Mouse (Mus musculus) MEL (cell line): ENCODE measurements around the gene Snrnp35. TPM values are rescaled to one million over a fixed set of nuclear protein-coding genes. Genes with fewer than 3 reads are reported as not detected.
A peak's percentile ranks its signal among the peaks of the same experiment; 100 is the strongest.

Experiments used
- DNase-seq: peaks from one replicate; pipeline ENCODE4 v3.0.0; 2011; ENCODE audit warnings: low read depth, low spot score
- H3K27ac ChIP-seq: 2 replicates; pipeline ENCODE4 v1.5.1; 2012; ENCODE audit warnings: low read depth, mild to moderate bottlenecking, control low read depth, low read length, moderate library complexity; ENCODE audit not compliant: control insufficient read depth
- H3K27me3 ChIP-seq, 2 experiments: fragments of 150-350 bp in 1 of 2; sonication (generic) in 1 of 2; 2 replicates each; pipeline ENCODE4 v1.6.1; 2012; ENCODE audit warnings: low read length in 2 of 2, mild to moderate bottlenecking in 2 of 2, improper control_type of control experiment in 1 of 2, moderate library complexity in 1 of 2; ENCODE audit not compliant: insufficient read depth in 2 of 2, control insufficient read depth in 1 of 2
- H3K36me3 ChIP-seq, 2 experiments: 2 replicates each; pipeline ENCODE4 v1.6.1; 2012 to 2014; ENCODE audit warnings: low read length in 2 of 2, improper control_type of control experiment in 1 of 2, inconsistent platforms in 1 of 2, mild to moderate bottlenecking in 1 of 2; ENCODE audit not compliant: insufficient read depth in 2 of 2, control insufficient read depth in 1 of 2
- H3K4me1 ChIP-seq, 2 experiments: fragments of 150-350 bp in 1 of 2; sonication (generic) in 1 of 2; 2 replicates each; pipeline ENCODE4 v1.6.1; 2012; ENCODE audit warnings: low read length in 2 of 2, improper control_type of control experiment in 1 of 2, mild to moderate bottlenecking in 1 of 2; ENCODE audit not compliant: insufficient read depth in 2 of 2, control insufficient read depth in 1 of 2
- H3K4me3 ChIP-seq, 2 experiments: fragments of 150-350 bp in 1 of 2; sonication (generic) in 1 of 2; 2 replicates each; pipeline ENCODE4 v1.5.1; 2012; ENCODE audit warnings: low read depth in 2 of 2, low read length in 2 of 2, mild to moderate bottlenecking in 2 of 2, moderate library complexity in 2 of 2, control low read depth in 1 of 2, improper control_type of control experiment in 1 of 2; ENCODE audit not compliant: control insufficient read depth in 1 of 2, insufficient read depth in 1 of 2
- H3K79me2 ChIP-seq: 2 replicates; pipeline ENCODE4 v1.6.1; 2012; ENCODE audit warnings: mild to moderate bottlenecking, low read length, moderate library complexity; ENCODE audit not compliant: control insufficient read depth, poor library complexity, insufficient read depth
- H3K9ac ChIP-seq: 2 replicates; pipeline ENCODE4 v1.6.1; 2012; ENCODE audit warnings: low read depth, mild to moderate bottlenecking, control low read depth, low read length, moderate library complexity; ENCODE audit not compliant: control insufficient read depth, poor library complexity, severe bottlenecking
- H3K9me3 ChIP-seq: fragments of 150-350 bp; sonication (generic); replicated peaks from 2 replicates; pipeline ENCODE4 v1.6.1; 2012; ENCODE audit warnings: mild to moderate bottlenecking, low read length, improper control_type of control experiment, moderate library complexity; ENCODE audit not compliant: insufficient read depth
- BHLHE40 ChIP-seq: IDR thresholded peaks from 2 replicates; pipeline ENCODE4 v1.6.1; 2012; ENCODE audit warnings: low read depth, mild to moderate bottlenecking, inconsistent platforms, low read length, improper control_type of control experiment, borderline replicate concordance
- CHD1 ChIP-seq: IDR thresholded peaks from 2 replicates; pipeline ENCODE4 v1.6.1; 2012; ENCODE audit warnings: low read depth, mild to moderate bottlenecking, inconsistent platforms, low read length, improper control_type of control experiment
- CHD2 ChIP-seq: IDR thresholded peaks from 2 replicates; pipeline ENCODE4 v1.6.1; 2011; ENCODE audit warnings: low read length, improper control_type of control experiment
- CTCF ChIP-seq, 3 experiments: IDR thresholded peaks in 2 of 3; conservative IDR thresholded peaks in 1 of 3; 2 replicates each; pipeline ENCODE4 v1.5.1; 2011 to 2012; ENCODE audit warnings: low read length in 3 of 3, low read depth in 2 of 3, mild to moderate bottlenecking in 2 of 3, improper control_type of control experiment in 1 of 3, inconsistent platforms in 1 of 3, mixed read lengths in 1 of 3, moderate library complexity in 1 of 3; ENCODE audit not compliant: control insufficient read depth in 1 of 3, insufficient read depth in 1 of 3, poor library complexity in 1 of 3, severe bottlenecking in 1 of 3
- E2F4 ChIP-seq: IDR thresholded peaks from 2 replicates; pipeline ENCODE4 v1.6.1; 2011; ENCODE audit warnings: low read depth, low read length, improper control_type of control experiment, borderline replicate concordance
- EP300 ChIP-seq, 2 experiments: IDR thresholded peaks; 2 replicates each; pipeline ENCODE4 v1.6.1; 2011; ENCODE audit warnings: improper control_type of control experiment in 2 of 2, low read length in 2 of 2, low read depth in 1 of 2, mild to moderate bottlenecking in 1 of 2
- ETS1 ChIP-seq: IDR thresholded peaks from 2 replicates; pipeline ENCODE4 v1.6.1; 2012; ENCODE audit warnings: low read depth, mild to moderate bottlenecking, inconsistent platforms, low read length, improper control_type of control experiment, moderate library complexity
- GATA1 ChIP-seq: IDR thresholded peaks from 2 replicates; pipeline ENCODE4 v1.6.1; 2011; ENCODE audit warnings: low read depth, low read length, improper control_type of control experiment
- HCFC1 ChIP-seq: IDR thresholded peaks from 2 replicates; pipeline ENCODE4 v1.6.1; 2012; ENCODE audit warnings: low read depth, mild to moderate bottlenecking, inconsistent platforms, low read length, improper control_type of control experiment, moderate library complexity
- JUND ChIP-seq: IDR thresholded peaks from 2 replicates; pipeline ENCODE4 v1.6.1; 2011; ENCODE audit warnings: low read depth, mild to moderate bottlenecking, improper control_type of control experiment, low read length
- KAT2A ChIP-seq: conservative IDR thresholded peaks from 2 replicates; pipeline ENCODE4 v1.6.1; 2012; ENCODE audit warnings: low read depth, low read length, improper control_type of control experiment, inconsistent platforms
- MAFK ChIP-seq: IDR thresholded peaks from 2 replicates; pipeline ENCODE4 v1.6.1; 2011; ENCODE audit warnings: low read depth, mild to moderate bottlenecking, low read length, improper control_type of control experiment, borderline replicate concordance
- MAX ChIP-seq: IDR thresholded peaks from 2 replicates; pipeline ENCODE4 v1.6.1; 2011; ENCODE audit warnings: low read length, improper control_type of control experiment
- MXI1 ChIP-seq: IDR thresholded peaks from 2 replicates; pipeline ENCODE4 v1.6.1; 2011; ENCODE audit warnings: mild to moderate bottlenecking, low read depth, low read length, improper control_type of control experiment
- MYB ChIP-seq: IDR thresholded peaks from 2 replicates; pipeline ENCODE4 v1.6.1; 2011; ENCODE audit warnings: mild to moderate bottlenecking, low read depth, low read length, improper control_type of control experiment
- MYC ChIP-seq: IDR thresholded peaks from 2 replicates; pipeline ENCODE4 v1.6.1; 2011; ENCODE audit warnings: low read depth, mild to moderate bottlenecking, low read length, improper control_type of control experiment, moderate library complexity
- NELFE ChIP-seq: IDR thresholded peaks from 2 replicates; pipeline ENCODE4 v1.6.1; 2011; ENCODE audit warnings: low read depth, low read length, improper control_type of control experiment
- NRF1 ChIP-seq: IDR thresholded peaks from 2 replicates; pipeline ENCODE4 v1.6.1; 2014; ENCODE audit warnings: low read depth, mild to moderate bottlenecking, inconsistent platforms, low read length, improper control_type of control experiment, moderate library complexity; ENCODE audit not compliant: poor library complexity, insufficient read depth, severe bottlenecking
- POLR2A ChIP-seq, 2 experiments: IDR thresholded peaks; 2 replicates each; pipeline ENCODE4 v1.6.1; 2011 to 2012; ENCODE audit warnings: low read length in 2 of 2, mild to moderate bottlenecking in 2 of 2, control low read depth in 1 of 2, improper control_type of control experiment in 1 of 2, low read depth in 1 of 2, moderate library complexity in 1 of 2; ENCODE audit not compliant: control insufficient read depth in 1 of 2, insufficient read depth in 1 of 2, poor library complexity in 1 of 2
- POLR2AphosphoS2 ChIP-seq: IDR thresholded peaks from 2 replicates; pipeline ENCODE4 v1.6.1; 2011; ENCODE audit warnings: low read length, improper control_type of control experiment
- POLR2AphosphoS5 ChIP-seq: IDR thresholded peaks from 2 replicates; pipeline ENCODE4 v1.6.1; 2012; ENCODE audit warnings: low read depth, borderline replicate concordance, mild to moderate bottlenecking, inconsistent platforms, low read length, moderate library complexity, mixed read lengths
- RAD21 ChIP-seq: IDR thresholded peaks from 2 replicates; pipeline ENCODE4 v1.6.1; 2011; ENCODE audit warnings: mild to moderate bottlenecking, low read depth, low read length, improper control_type of control experiment
- RCOR1 ChIP-seq: IDR thresholded peaks from 2 replicates; pipeline ENCODE4 v1.6.1; 2012; ENCODE audit warnings: low read depth, mild to moderate bottlenecking, inconsistent platforms, low read length, improper control_type of control experiment
- SIN3A ChIP-seq: IDR thresholded peaks from 2 replicates; pipeline ENCODE4 v1.6.1; 2012; ENCODE audit warnings: low read length, improper control_type of control experiment, inconsistent platforms
- SMC3 ChIP-seq: IDR thresholded peaks from 2 replicates; pipeline ENCODE4 v1.6.1; 2011; ENCODE audit warnings: low read depth, low read length, improper control_type of control experiment
- TAL1 ChIP-seq: IDR thresholded peaks from 2 replicates; pipeline ENCODE4 v1.6.1; 2012; ENCODE audit warnings: mild to moderate bottlenecking, inconsistent platforms, low read length, moderate library complexity, mixed read lengths
- TBP ChIP-seq: IDR thresholded peaks from 2 replicates; pipeline ENCODE4 v1.8.0; 2011; ENCODE audit warnings: low read depth, low read length, improper control_type of control experiment
- TCF12 ChIP-seq: IDR thresholded peaks from 2 replicates; pipeline ENCODE4 v1.6.1; 2014; ENCODE audit warnings: low read depth, mild to moderate bottlenecking, inconsistent platforms, low read length, improper control_type of control experiment, moderate library complexity
- UBTF ChIP-seq: IDR thresholded peaks from 2 replicates; pipeline ENCODE4 v1.6.1; 2012; ENCODE audit warnings: low read depth, mild to moderate bottlenecking, inconsistent platforms, low read length, improper control_type of control experiment, moderate library complexity, borderline replicate concordance; ENCODE audit not compliant: insufficient read depth
- USF1 ChIP-seq: IDR thresholded peaks from 2 replicates; pipeline ENCODE4 v1.6.1; 2014; ENCODE audit warnings: low read depth, mild to moderate bottlenecking, inconsistent platforms, low read length, improper control_type of control experiment, moderate library complexity
- USF2 ChIP-seq, 2 experiments: IDR thresholded peaks; 2 replicates each; pipeline ENCODE4 v1.6.1; 2011 to 2012; ENCODE audit warnings: improper control_type of control experiment in 2 of 2, low read length in 2 of 2, borderline replicate concordance in 1 of 2, inconsistent platforms in 1 of 2, low read depth in 1 of 2, mild to moderate bottlenecking in 1 of 2; ENCODE audit not compliant: insufficient read depth in 1 of 2
- ZC3H11A ChIP-seq: IDR thresholded peaks from 2 replicates; pipeline ENCODE4 v1.6.1; 2012; ENCODE audit warnings: low read depth, mild to moderate bottlenecking, inconsistent platforms, low read length, improper control_type of control experiment
- ZMIZ1 ChIP-seq: IDR thresholded peaks from 2 replicates; pipeline ENCODE4 v1.6.1; 2012; ENCODE audit warnings: low read depth, mild to moderate bottlenecking, inconsistent platforms, low read length, improper control_type of control experiment, moderate library complexity
- ZNF384 ChIP-seq: IDR thresholded peaks from 2 replicates; pipeline ENCODE4 v1.6.1; 2012; ENCODE audit warnings: low read depth, mild to moderate bottlenecking, inconsistent platforms, low read length, improper control_type of control experiment
- polyA plus RNA-seq, 2 experiments: library from polyadenylated mRNA; stranded (reverse) in 1 of 2; unstranded in 1 of 2; fragments of >175 nt in 1 of 2; fragments of >200 nt in 1 of 2; gene quantifications; 2 replicates each; pipeline versions ENCODE4 v1.2.1 to v1.2.4; 2012; ENCODE audit warnings: low replicate concordance in 2 of 2, low read depth in 1 of 2; ENCODE audit not compliant: insufficient read length in 2 of 2, insufficient read depth in 1 of 2, missing spikeins in 1 of 2
- total RNA-seq: library from RNA; depleted of rRNA; stranded (reverse); fragments of 300-350 nt; gene quantifications from 2 replicates; pipeline ENCODE4 v1.2.3, GENCODE M21; 2012; rRNA removed

The Snrnp35 gene
- total RNA-seq (11.7 and 12.2 TPM in 2 replicates), polyA plus RNA-seq (10 to 100 TPM in 1 of 2 experiments, not detected in 1; 18.3 TPM)

GRCm38 (mm10) chr5:124482966-124483654 lies at the start of gene Snrnp35:
Gene Snrnp35, plus strand, starts transcription at chr5:124483134.
- peak within 1 kb of the TSS; percentile 99 for H3K27ac ChIP-seq
- peak within 1 kb of the TSS; percentile 100 for H3K9ac ChIP-seq
- peak; percentile 96 for DNase-seq
- peaks cover 0 to 17% of the 10 kb centered on the region in 2 experiments; a peak in 2 of 4 replicates for H3K4me1 ChIP-seq
- H3K9me3 ChIP-seq, result no peaks in the 10 kb centered on the region
- peaks cover 10% of the 10 kb centered on the region for H3K79me2 ChIP-seq
- peak; percentile 75; the same call in 1 of the 2 replicates for TF ChIP-seq E2F4
- peak; percentile 40 to 79; a peak in 3 of 4 replicates for TF ChIP-seq POLR2A (IDR thresholded peaks at IDR 0.05; ENCODE audit: control insufficient read depth in 1 of 2, insufficient read depth in 1 of 2, low read depth in 1 of 2, low read length in 2 of 2, poor library complexity in 1 of 2)
- peak; percentile 86 for TF ChIP-seq HCFC1
- TF ChIP-seq NRF1, result peak; percentile 94
- peak; percentile 95 for TF ChIP-seq NELFE
- peak; percentile 17; the same call in 1 of the 2 replicates for TF ChIP-seq ETS1
- TF ChIP-seq POLR2AphosphoS2, result peak; percentile 80; the same call in 1 of the 2 replicates
- peak; percentile 93 for TF ChIP-seq MAX
- TF ChIP-seq MYB, result peak; percentile 97
- TF ChIP-seq POLR2AphosphoS5, result no peak
- TF ChIP-seq SMC3, result no peak
- TF ChIP-seq MAFK, result no peak
- peak; percentile 57 for TF ChIP-seq SIN3A
- peak; percentile 87 for TF ChIP-seq MXI1
- TF ChIP-seq CTCF (IDR thresholded peaks at IDR 0.05 in 2 of 3, conservative IDR thresholded peaks at IDR 0.05 in 1 of 3; ENCODE audit: control insufficient read depth in 1 of 3, insufficient read depth in 1 of 3, low read depth in 2 of 3, low read length in 3 of 3, poor library complexity in 1 of 3, severe bottlenecking in 1 of 3), result no peak
- TF ChIP-seq ZMIZ1, result peak; percentile 92
- TF ChIP-seq CHD2, result peak; percentile 85
- no peak for TF ChIP-seq RAD21
- no peak; the same call in 1 of the 2 replicates for TF ChIP-seq RCOR1
- no peak for TF ChIP-seq USF2 (IDR thresholded peaks at IDR 0.05; ENCODE audit: borderline replicate concordance in 1 of 2, insufficient read depth in 1 of 2, low read depth in 1 of 2, low read length in 2 of 2)
- 0 out of 2 replicates have a peak, but pooled peaks have one; percentile 33 for TF ChIP-seq USF1
- TF ChIP-seq TCF12, result peak; percentile 42
- TF ChIP-seq JUND, result no peak
- TF ChIP-seq MYC, result peak; percentile 97
- peak in 1 of 2 experiments; percentile 58; a peak in 2 of 4 replicates for TF ChIP-seq EP300 (IDR thresholded peaks at IDR 0.05; ENCODE audit: low read depth in 1 of 2, low read length in 2 of 2)
- no peak for TF ChIP-seq UBTF
- TF ChIP-seq TBP, result peak; percentile 32; the same call in 1 of the 2 replicates
- no peak for TF ChIP-seq TAL1
- 0 out of 2 replicates have a peak, but pooled peaks have one; percentile 26 for TF ChIP-seq GATA1
- TF ChIP-seq BHLHE40, result peak; percentile 91
- TF ChIP-seq ZC3H11A, result peak; percentile 100
- TF ChIP-seq CHD1, result no peak
- TF ChIP-seq ZNF384, result no peak
- no peak; the same call in 1 of the 2 replicates for TF ChIP-seq KAT2A
- peaks cover 0 to 7% of the 10 kb centered on the region in 2 experiments; a peak in 2 of 4 replicates for H3K36me3 ChIP-seq
- H3K27me3 ChIP-seq, result no peaks in the 10 kb centered on the region
- peak within 1 kb of the TSS; percentile 90 to 93 for H3K4me3 ChIP-seq
